Mouse (Mus musculus): ENCODE measurements around the gene Slc22a29. TPM values are rescaled to one million over a fixed set of nuclear protein-coding genes. Genes with fewer than 3 reads are reported as not detected.
A peak's percentile ranks its signal among the peaks of the same experiment; 100 is the strongest.
"Not testable (repeated sequence)": the region's sequence is repeated elsewhere in the genome, so short reads cannot be mapped to it uniquely, and the experiment has no call there.

Gene Slc22a29
- not detected in 2 replicates for polyA plus RNA-seq (2014; fragmentation: Nextera tagmentation; extraction: Ambion mirVana)

GRCm38 (mm10) chr19:8218800-8219199 is at the start of gene Slc22a29:
TSS of gene Slc22a29 (minus strand) at chr19:8218900.
- Histone ChIP-seq H3K9me3 (ENCODE audit: control insufficient read depth, low read length) (no peaks in the 10 kb centered on the region), H3K27me3 (ENCODE audit: control insufficient read depth, insufficient read depth, low read length) (no peaks in the 10 kb centered on the region), H3K27ac (ENCODE audit: low read depth, low read length) (no peak within 1 kb of the TSS), H3K4me2 (no peak within 1 kb of the TSS), H3K4me3 (ENCODE audit: low read depth, low read length) (no peak within 1 kb of the TSS), H3K36me3 (ENCODE audit: control insufficient read depth, insufficient read depth, low read length) (no peaks in the 10 kb centered on the region), H3K4me1 (ENCODE audit: control insufficient read depth, insufficient read depth, low read length) (no peaks in the 10 kb centered on the region), H3K9ac (ENCODE audit: low read length) (no peak within 1 kb of the TSS)
- 78% methylated on average over 2 of the region's 2 CpGs for WGBS
- DNase-seq (ENCODE audit: low spot score, missing footprints): no peak
- no peak for ATAC-seq (ENCODE audit: low FRiP score)

GRCm38 (mm10) chr19:8265324-8265723 is 46.6 kb upstream of the Slc22a29 start:
- H3K4me3 ChIP-seq (ENCODE audit: low read depth, low read length): no peak overlapping the region
- DNase-seq (ENCODE audit: low spot score, missing footprints) (no peak), ATAC-seq (ENCODE audit: low FRiP score) (no peak)
- no peak overlapping the region for H3K4me2 ChIP-seq
- no peaks in the 10 kb centered on the region for H3K36me3 ChIP-seq (ENCODE audit: control insufficient read depth, insufficient read depth, low read length)
- 72% methylated on average over 3 of the region's 3 CpGs for WGBS
- H3K27me3 ChIP-seq (ENCODE audit: control insufficient read depth, insufficient read depth, low read length): no peaks in the 10 kb centered on the region
- H3K27ac ChIP-seq (ENCODE audit: low read depth, low read length): no peak overlapping the region
- H3K9ac ChIP-seq (ENCODE audit: low read length): no peak overlapping the region
- H3K9me3 ChIP-seq (ENCODE audit: control insufficient read depth, low read length): no peaks in the 10 kb centered on the region
- no peaks in the 10 kb centered on the region for H3K4me1 ChIP-seq (ENCODE audit: control insufficient read depth, insufficient read depth, low read length)

- H3K9me3 ChIP-seq (ENCODE audit: control insufficient read depth, low read length): peaks cover 7% of the 10 kb centered on the region; the same call in 1 of the 2 replicates
Measured at GRCm38 (mm10) chr19:8252705-8253037, 34.0 kb upstream of the Slc22a29 start.

GRCm38 (mm10) chr19:8251896-8252704 is 33.4 kb upstream of the Slc22a29 start:
- H3K27ac ChIP-seq (ENCODE audit: low read depth, low read length): no peak overlapping the region
- H3K27me3 ChIP-seq (ENCODE audit: control insufficient read depth, insufficient read depth, low read length): no peaks in the 10 kb centered on the region
- peak; percentile 95 for DNase-seq (ENCODE audit: low spot score, missing footprints)
- no peaks in the 10 kb centered on the region for H3K4me1 ChIP-seq (ENCODE audit: control insufficient read depth, insufficient read depth, low read length)
- peak overlapping the region; percentile 55 for H3K4me2 ChIP-seq
- H3K9me3 ChIP-seq (ENCODE audit: control insufficient read depth, low read length): peaks cover 7% of the 10 kb centered on the region; the same call in 1 of the 2 replicates
- H3K4me3 ChIP-seq (ENCODE audit: low read depth, low read length): peak overlapping the region; percentile 52
- 17% methylated on average over 41 of the region's 58 CpGs for WGBS
- peak overlapping the region; percentile 65 for H3K9ac ChIP-seq (ENCODE audit: low read length)
- no peaks in the 10 kb centered on the region for H3K36me3 ChIP-seq (ENCODE audit: control insufficient read depth, insufficient read depth, low read length)
- ATAC-seq (ENCODE audit: low FRiP score): peak; percentile 96

More at GRCm38 (mm10) chr19:8252705-8253037, 34.0 kb upstream of the Slc22a29 start:
- Histone ChIP-seq H3K4me2 (peak overlapping the region; percentile 55), H3K27ac (ENCODE audit: low read depth, low read length) (no peak overlapping the region), H3K4me3 (ENCODE audit: low read depth, low read length) (peak overlapping the region; percentile 52), H3K9ac (ENCODE audit: low read length) (peak overlapping the region; percentile 65), H3K36me3 (ENCODE audit: control insufficient read depth, insufficient read depth, low read length) (no peaks in the 10 kb centered on the region), H3K27me3 (ENCODE audit: control insufficient read depth, insufficient read depth, low read length) (no peaks in the 10 kb centered on the region), H3K4me1 (ENCODE audit: control insufficient read depth, insufficient read depth, low read length) (no peaks in the 10 kb centered on the region)
- ATAC-seq (ENCODE audit: low FRiP score): peak; percentile 66; the same call in 1 of the 2 replicates
- peak; percentile 82 for DNase-seq (ENCODE audit: low spot score, missing footprints)
- WGBS: 30% methylated on average over 3 of the region's 3 CpGs

GRCm38 (mm10) chr19:8228916-8229315 is 10.2 kb upstream of the Slc22a29 start:
- Histone ChIP-seq H3K4me1 (ENCODE audit: control insufficient read depth, insufficient read depth, low read length) (no peaks in the 10 kb centered on the region), H3K9ac (ENCODE audit: low read length) (no peak overlapping the region), H3K27ac (ENCODE audit: low read depth, low read length) (no peak overlapping the region), H3K36me3 (ENCODE audit: control insufficient read depth, insufficient read depth, low read length) (no peaks in the 10 kb centered on the region), H3K4me2 (no peak overlapping the region), H3K9me3 (ENCODE audit: control insufficient read depth, low read length) (peaks cover 5% of the 10 kb centered on the region; the same call in 1 of the 2 replicates), H3K27me3 (ENCODE audit: control insufficient read depth, insufficient read depth, low read length) (no peaks in the 10 kb centered on the region), H3K4me3 (ENCODE audit: low read depth, low read length) (no peak overlapping the region)
- DNase-seq (ENCODE audit: low spot score, missing footprints): no peak
- no peak for ATAC-seq (ENCODE audit: low FRiP score)

- no peak for DNase-seq (ENCODE audit: low spot score, missing footprints)
- no peaks in the 10 kb centered on the region for H3K27me3 ChIP-seq (ENCODE audit: control insufficient read depth, insufficient read depth, low read length)
- no peak overlapping the region for H3K9ac ChIP-seq (ENCODE audit: low read length)
- WGBS: 47% methylated on average over 2 of the region's 2 CpGs
- no peak overlapping the region for H3K27ac ChIP-seq (ENCODE audit: low read depth, low read length)
- no peak overlapping the region for H3K4me3 ChIP-seq (ENCODE audit: low read depth, low read length)
- H3K9me3 ChIP-seq (ENCODE audit: control insufficient read depth, low read length): peaks cover 14% of the 10 kb centered on the region
- no peak overlapping the region for H3K4me2 ChIP-seq
- ATAC-seq (ENCODE audit: low FRiP score): no peak
- no peaks in the 10 kb centered on the region for H3K4me1 ChIP-seq (ENCODE audit: control insufficient read depth, insufficient read depth, low read length)
- H3K36me3 ChIP-seq (ENCODE audit: control insufficient read depth, insufficient read depth, low read length): no peaks in the 10 kb centered on the region
Measured at GRCm38 (mm10) chr19:8148787-8149523, 69.7 kb downstream of the Slc22a29 start.

GRCm38 (mm10) chr19:8142716-8143115 is 76.0 kb downstream of the Slc22a29 start:
- not testable (repeated sequence) for H3K4me1 ChIP-seq (ENCODE audit: control insufficient read depth, insufficient read depth, low read length); H3K9ac ChIP-seq (ENCODE audit: low read length); H3K4me3 ChIP-seq (ENCODE audit: low read depth, low read length); H3K36me3 ChIP-seq (ENCODE audit: control insufficient read depth, insufficient read depth, low read length); H3K9me3 ChIP-seq (ENCODE audit: control insufficient read depth, low read length); H3K27me3 ChIP-seq (ENCODE audit: control insufficient read depth, insufficient read depth, low read length); H3K27ac ChIP-seq (ENCODE audit: low read depth, low read length); ATAC-seq (ENCODE audit: low FRiP score); DNase-seq (ENCODE audit: low spot score, missing footprints); H3K4me2 ChIP-seq
- 75% methylated on average over 2 of the region's 2 CpGs for WGBS

- H3K9ac ChIP-seq (ENCODE audit: low read length); H3K27me3 ChIP-seq (ENCODE audit: control insufficient read depth, insufficient read depth, low read length); H3K4me3 ChIP-seq (ENCODE audit: low read depth, low read length); H3K27ac ChIP-seq (ENCODE audit: low read depth, low read length); H3K4me1 ChIP-seq (ENCODE audit: control insufficient read depth, insufficient read depth, low read length); DNase-seq (ENCODE audit: low spot score, missing footprints); H3K36me3 ChIP-seq (ENCODE audit: control insufficient read depth, insufficient read depth, low read length); H3K4me2 ChIP-seq; H3K9me3 ChIP-seq (ENCODE audit: control insufficient read depth, low read length); ATAC-seq (ENCODE audit: low FRiP score): not testable (repeated sequence)
- WGBS: 72% methylated on average over 14 of the region's 14 CpGs
Measured at GRCm38 (mm10) chr19:8134127-8134841, 84.4 kb downstream of the Slc22a29 start.
